Mouse (Mus musculus): ENCODE data around the gene Fam71e1.

- TF ChIP-seq POLR2A (IDR thresholded peaks at IDR 0.05; ENCODE audit: extremely low read depth, insufficient read depth, low read length) (no peak), CTCF (IDR thresholded peaks at IDR 0.05; ENCODE audit: low read depth, low read length) (no peak)
Observed at GRCm38 (mm10) chr7:44549621-44550408, 53.4 kb downstream of the Fam71e1 start.
